Mouse (Mus musculus): ENCODE measurements around the gene Slc2a12.

GRCm38 (mm10) chr10:22720781-22721529 is 76.1 kb downstream of the Slc2a12 start:
- TF ChIP-seq MAX (IDR thresholded peaks at IDR 0.05; ENCODE audit: low read depth) (no peak), E2F4 (IDR thresholded peaks at IDR 0.05; ENCODE audit: insufficient read depth) (no peak), POLR2A (IDR thresholded peaks at IDR 0.05; ENCODE audit: insufficient read length, low read depth) (no peak), REST (IDR thresholded peaks at IDR 0.05; ENCODE audit: insufficient read depth, insufficient read length) (no peak), USF1 (IDR thresholded peaks at IDR 0.05; ENCODE audit: low read depth) (no peak), POLR2AphosphoS2 (IDR thresholded peaks at IDR 0.05; ENCODE audit: insufficient read length, low read depth) (no peak), CEBPB (IDR thresholded peaks at IDR 0.05; ENCODE audit: insufficient read depth, poor library complexity, severe bottlenecking) (no peak), TCF3 (IDR thresholded peaks at IDR 0.05; ENCODE audit: insufficient read length, low read depth) (no peak)
